Mouse (Mus musculus): ENCODE results near the gene Tbc1d22b. TPM values are rescaled to one million over a fixed set of nuclear protein-coding genes. Genes with fewer than 3 reads are reported as not detected.
"Not testable (repeated sequence)": the region's sequence is repeated elsewhere in the genome, so short reads cannot be mapped to it uniquely, and the experiment has no call there.

The Tbc1d22b gene
- total RNA-seq, 2 experiments from 2014 or later, result 10.2 to 11.3 TPM

- DNase-seq (ENCODE audit: low spot score in 2 of 2), result no peak
Measured at GRCm38 (mm10) chr17:29586921-29587320, 37.3 kb downstream of the Tbc1d22b start.

GRCm38 (mm10) chr17:29589221-29589898, 39.8 kb downstream of the Tbc1d22b start:
- no peak for DNase-seq (ENCODE audit: low spot score in 2 of 2)

GRCm38 (mm10) chr17:29595891-29596770, 46.5 kb downstream of the Tbc1d22b start:
- DNase-seq (ENCODE audit: low spot score in 2 of 2), result no peak

- no peak for DNase-seq (ENCODE audit: low spot score in 2 of 2)
Measured at GRCm38 (mm10) chr17:29596771-29597132, 47.2 kb downstream of the Tbc1d22b start.

- no peak for DNase-seq (ENCODE audit: low spot score in 2 of 2)
Measured at GRCm38 (mm10) chr17:29599051-29599450, 49.5 kb downstream of the Tbc1d22b start.

- DNase-seq (ENCODE audit: low spot score in 2 of 2), result no peak
Measured at GRCm38 (mm10) chr17:29599537-29599936, 50.0 kb downstream of the Tbc1d22b start.

- no peak for DNase-seq (ENCODE audit: low spot score in 2 of 2)
Measured at GRCm38 (mm10) chr17:29601391-29601790, 51.8 kb downstream of the Tbc1d22b start.

GRCm38 (mm10) chr17:29603283-29603682, 53.7 kb downstream of the Tbc1d22b start:
- peak; percentile 70 to 77 for DNase-seq (ENCODE audit: low spot score in 2 of 2)

GRCm38 (mm10) chr17:29613453-29613852, 63.9 kb downstream of the Tbc1d22b start:
- DNase-seq (ENCODE audit: low spot score in 2 of 2), result not testable (repeated sequence)

GRCm38 (mm10) chr17:29614115-29615023, 64.8 kb downstream of the Tbc1d22b start, which contains the start of the genes Rnf8 and Gm28043:
TSS of gene Rnf8 (plus strand) at chr17:29614790.
TSS of gene Gm28043 (plus strand) at chr17:29614876.
- DNase-seq (ENCODE audit: low spot score in 2 of 2), result peak; percentile 91 to 94

- no peak for DNase-seq (ENCODE audit: low spot score in 2 of 2)
Measured at GRCm38 (mm10) chr17:29615024-29615551, 65.5 kb downstream of the Tbc1d22b start.

GRCm38 (mm10) chr17:29615616-29616015, 66.0 kb downstream of the Tbc1d22b start:
- no peak for DNase-seq (ENCODE audit: low spot score in 2 of 2)

GRCm38 (mm10) chr17:29619231-29619630, 69.6 kb downstream of the Tbc1d22b start:
- DNase-seq (ENCODE audit: low spot score in 2 of 2), result no peak

- DNase-seq (ENCODE audit: low spot score in 2 of 2), result no peak
Measured at GRCm38 (mm10) chr17:29623488-29623887, 73.9 kb downstream of the Tbc1d22b start.

GRCm38 (mm10) chr17:29627285-29627684, 77.7 kb downstream of the Tbc1d22b start:
- DNase-seq (ENCODE audit: low spot score in 2 of 2), result no peak

- no peak for DNase-seq (ENCODE audit: low spot score in 2 of 2)
Measured at GRCm38 (mm10) chr17:29628946-29629345, 79.4 kb downstream of the Tbc1d22b start.

- DNase-seq (ENCODE audit: low spot score in 2 of 2), result no peak
Measured at GRCm38 (mm10) chr17:29629620-29630019, 80.0 kb downstream of the Tbc1d22b start.

GRCm38 (mm10) chr17:29632312-29632711, 82.7 kb downstream of the Tbc1d22b start:
- no peak for DNase-seq (ENCODE audit: low spot score in 2 of 2)

- no peak for DNase-seq (ENCODE audit: low spot score in 2 of 2)
Measured at GRCm38 (mm10) chr17:29635492-29635891, 85.9 kb downstream of the Tbc1d22b start.

GRCm38 (mm10) chr17:29636118-29636517, 86.5 kb downstream of the Tbc1d22b start:
- DNase-seq (ENCODE audit: low spot score in 2 of 2), result no peak

GRCm38 (mm10) chr17:29637377-29637776, 87.8 kb downstream of the Tbc1d22b start:
- DNase-seq (ENCODE audit: low spot score in 2 of 2), result no peak

All from gastrocnemius, postnatal 4 days (tissue).